14 mouse cellular contexts compared by ENCODE assay signal in genomic region chr10:62044408-62044807, GRCm38 (mm10).
DNase-seq lines count a peak whose midpoint lies in the region; ATAC-seq lines count a peak whose summit lies in the region.
"Had no signal": no experiment of that assay in that cellular context is flagged by ENCODE, and none has a peak within 500 bp of the region (broad histone marks: within the 10 kb centered on the region; RNA-seq: fewer than 3 reads in every experiment).

No protein-coding gene starts in this region.

- H3K4me3 ChIP-seq in midbrain, embryonic 10.5 days, result no peak overlapping the region
- H3K4me3 ChIP-seq in midbrain, embryonic 14.5 days (replicated peaks; ENCODE audit: low read depth, low read length), result no peak overlapping the region
- H3K4me3 ChIP-seq in embryonic facial prominence, embryonic 15.5 days (replicated peaks), result no peak overlapping the region
- H3K4me3 ChIP-seq in lung, embryonic 15.5 days, result no peak overlapping the region
- no peak overlapping the region for H3K4me3 ChIP-seq in stomach, embryonic 15.5 days (replicated peaks)
- H3K4me3 ChIP-seq: forebrain, embryonic 15.5 days; neural tube, embryonic 12.5 days had no signal

- H3K27ac ChIP-seq in midbrain, embryonic 10.5 days (replicated peaks), result 0 out of 2 replicates have a peak overlapping the region, but pooled peaks have one; percentile 23
- H3K27ac ChIP-seq in midbrain, embryonic 14.5 days (replicated peaks; ENCODE audit: low read depth, low read length), result no peak overlapping the region
- no peak overlapping the region for H3K27ac ChIP-seq in embryonic facial prominence, embryonic 15.5 days (replicated peaks)
- no peak overlapping the region for H3K27ac ChIP-seq in lung, embryonic 15.5 days
- no peak overlapping the region for H3K27ac ChIP-seq in stomach, embryonic 15.5 days
- H3K27ac ChIP-seq: forebrain, embryonic 15.5 days; neural tube, embryonic 12.5 days had no signal

- no peak for DNase-seq in midbrain, embryonic 10.5 days (ENCODE audit: low spot score)
- no peak for DNase-seq in midbrain, embryonic 14.5 days
- DNase-seq in adrenal gland, postnatal 36 days, result no peak
- no peak for DNase-seq in kidney, postnatal 36 days
- DNase-seq: adrenal gland, adult 2 months; cerebellum, adult 9-10 months; kidney, adult 11 months; liver, postnatal 0 days; right cerebral cortex, adult 18-20 months had no signal

- H3K27me3 ChIP-seq in midbrain, embryonic 10.5 days (ENCODE audit: low read depth, poor library complexity, severe bottlenecking), result no peaks in the 10 kb centered on the region
- H3K27me3 ChIP-seq in midbrain, embryonic 14.5 days (ENCODE audit: control insufficient read depth, insufficient read depth, low read length), result no peaks in the 10 kb centered on the region
- H3K27me3 ChIP-seq in embryonic facial prominence, embryonic 15.5 days, result no peaks in the 10 kb centered on the region
- no peaks in the 10 kb centered on the region for H3K27me3 ChIP-seq in lung, embryonic 15.5 days
- no peaks in the 10 kb centered on the region for H3K27me3 ChIP-seq in stomach, embryonic 15.5 days (replicated peaks)
- H3K27me3 ChIP-seq: forebrain, embryonic 15.5 days; neural tube, embryonic 12.5 days had no signal

- H3K9me3 ChIP-seq in midbrain, embryonic 10.5 days (replicated peaks), result peaks cover 12% of the 10 kb centered on the region
- H3K9me3 ChIP-seq in midbrain, embryonic 14.5 days (ENCODE audit: control insufficient read depth, low read length), result peaks cover 7% of the 10 kb centered on the region; the same call in 1 of the 2 replicates
- peaks cover 7% of the 10 kb centered on the region; the same call in 1 of the 2 replicates for H3K9me3 ChIP-seq in embryonic facial prominence, embryonic 15.5 days (replicated peaks)
- 0 out of 2 replicates have a peak, but pooled peaks cover 4% of the 10 kb centered on the region for H3K9me3 ChIP-seq in lung, embryonic 15.5 days
- no peaks in the 10 kb centered on the region for H3K9me3 ChIP-seq in stomach, embryonic 15.5 days
- H3K9me3 ChIP-seq: forebrain, embryonic 15.5 days had no signal

- peaks cover 11% of the 10 kb centered on the region for H3K4me1 ChIP-seq in midbrain, embryonic 10.5 days
- H3K4me1 ChIP-seq in midbrain, embryonic 14.5 days (ENCODE audit: control insufficient read depth, insufficient read depth, low read length), result no peaks in the 10 kb centered on the region
- H3K4me1 ChIP-seq in embryonic facial prominence, embryonic 15.5 days, result peaks cover 4% of the 10 kb centered on the region; the same call in 1 of the 2 replicates
- H3K4me1 ChIP-seq in lung, embryonic 15.5 days, result peaks cover 12% of the 10 kb centered on the region; the same call in 1 of the 2 replicates
- peaks cover 7% of the 10 kb centered on the region; the same call in 1 of the 2 replicates for H3K4me1 ChIP-seq in stomach, embryonic 15.5 days
- H3K4me1 ChIP-seq: forebrain, embryonic 15.5 days; neural tube, embryonic 12.5 days had no signal

- ATAC-seq in midbrain, embryonic 14.5 days (ENCODE audit: low FRiP score, low TSS enrichment), result no peak
- peak; percentile 58; the same call in 1 of the 2 replicates for ATAC-seq in embryonic facial prominence, embryonic 15.5 days (ENCODE audit: insufficient number of reproducible peaks, low FRiP score, low TSS enrichment, low read depth)
- peak; percentile 52; the same call in 1 of the 2 replicates for ATAC-seq in lung, embryonic 15.5 days (ENCODE audit: borderline replicate concordance, extremely low read depth, low FRiP score, low TSS enrichment)
- peak; percentile 35; the same call in 1 of the 2 replicates for ATAC-seq in stomach, embryonic 15.5 days (ENCODE audit: insufficient read depth, low FRiP score, low read depth)
- ATAC-seq: forebrain, embryonic 15.5 days; liver, postnatal 0 days had no signal

- no peak overlapping the region for H3K4me2 ChIP-seq in midbrain, embryonic 14.5 days (ENCODE audit: low read length)
- no peak overlapping the region for H3K4me2 ChIP-seq in embryonic facial prominence, embryonic 15.5 days (replicated peaks)
- H3K4me2 ChIP-seq in lung, embryonic 15.5 days, result no peak overlapping the region
- no peak overlapping the region for H3K4me2 ChIP-seq in stomach, embryonic 15.5 days
- H3K4me2 ChIP-seq: forebrain, embryonic 15.5 days; neural tube, embryonic 12.5 days had no signal

- WGBS in midbrain, embryonic 10.5 days, result 70% methylated on average over 3 of the region's 3 CpGs
- 77% methylated on average over 3 of the region's 3 CpGs for WGBS in midbrain, embryonic 14.5 days
- WGBS in embryonic facial prominence, embryonic 15.5 days, result 41% methylated on average over 3 of the region's 3 CpGs
- 44% methylated on average over 3 of the region's 3 CpGs for WGBS in lung, embryonic 15.5 days
- 58% methylated on average over 3 of the region's 3 CpGs for WGBS in stomach, embryonic 15.5 days

- no peak overlapping the region for H3K9ac ChIP-seq in midbrain, embryonic 14.5 days (replicated peaks; ENCODE audit: low read length)
- H3K9ac ChIP-seq in embryonic facial prominence, embryonic 15.5 days, result no peak overlapping the region
- H3K9ac ChIP-seq in lung, embryonic 15.5 days, result no peak overlapping the region
- H3K9ac ChIP-seq in stomach, embryonic 15.5 days, result no peak overlapping the region
- H3K9ac ChIP-seq: forebrain, embryonic 15.5 days; liver, postnatal 0 days; neural tube, embryonic 12.5 days had no signal

- H3K36me3 ChIP-seq in midbrain, embryonic 10.5 days, result no peaks in the 10 kb centered on the region
- H3K36me3 ChIP-seq in midbrain, embryonic 14.5 days (ENCODE audit: control insufficient read depth, insufficient read depth, low read length), result no peaks in the 10 kb centered on the region
- H3K36me3 ChIP-seq in embryonic facial prominence, embryonic 15.5 days, result no peaks in the 10 kb centered on the region
- H3K36me3 ChIP-seq in lung, embryonic 15.5 days, result no peaks in the 10 kb centered on the region
- H3K36me3 ChIP-seq in stomach, embryonic 15.5 days, result no peaks in the 10 kb centered on the region
- H3K36me3 ChIP-seq: forebrain, embryonic 15.5 days; neural tube, embryonic 12.5 days had no signal
